Mouse (Mus musculus) ovary, postnatal 36 days (tissue): Measurements from ENCODE around the gene Coro2b.

Experiments used
- DNase-seq: peaks from one replicate; pipeline ENCODE4 v3.0.0; 2022; ENCODE audit warnings: low spot score, mixed read lengths

The Coro2b gene

GRCm38 (mm10) chr9:62437446-62437845 lies 99.4 kb downstream of the Coro2b start:
- peak; percentile 4 for DNase-seq

GRCm38 (mm10) chr9:62435613-62436318 lies 101.1 kb downstream of the Coro2b start:
- DNase-seq, result peak; percentile 56

GRCm38 (mm10) chr9:62432261-62433060 lies 104.4 kb downstream of the Coro2b start:
- DNase-seq, result peak; percentile 4

- DNase-seq, result no peak
These were observed 106.1 kb downstream of the Coro2b start for GRCm38 (mm10) chr9:62430741-62431140.

GRCm38 (mm10) chr9:62427010-62427409 lies 109.8 kb downstream of the Coro2b start:
- no peak for DNase-seq

GRCm38 (mm10) chr9:62426531-62426930 lies 110.3 kb downstream of the Coro2b start:
- no peak for DNase-seq

- DNase-seq, result no peak
These were observed 110.8 kb downstream of the Coro2b start for GRCm38 (mm10) chr9:62426021-62426420.

GRCm38 (mm10) chr9:62425265-62425664 lies 111.6 kb downstream of the Coro2b start:
- DNase-seq, result no peak

- no peak for DNase-seq
These were observed 113.0 kb downstream of the Coro2b start for GRCm38 (mm10) chr9:62423871-62424270.

GRCm38 (mm10) chr9:62422926-62423325 lies 113.9 kb downstream of the Coro2b start:
- no peak for DNase-seq

- no peak for DNase-seq
These were observed 114.9 kb downstream of the Coro2b start for GRCm38 (mm10) chr9:62421911-62422310.

- peak; percentile 84 for DNase-seq
These were observed 115.8 kb downstream of the Coro2b start for GRCm38 (mm10) chr9:62421027-62421426.

GRCm38 (mm10) chr9:62420261-62420917 lies 116.5 kb downstream of the Coro2b start:
- DNase-seq, result peak; percentile 52

GRCm38 (mm10) chr9:62418742-62419141 lies 118.1 kb downstream of the Coro2b start:
- no peak for DNase-seq

GRCm38 (mm10) chr9:62407357-62408146 lies 129.3 kb downstream of the Coro2b start:
- DNase-seq, result no peak

GRCm38 (mm10) chr9:62406423-62407013 lies 130.3 kb downstream of the Coro2b start:
- no peak for DNase-seq

GRCm38 (mm10) chr9:62401589-62401988 lies 135.3 kb downstream of the Coro2b start:
- no peak for DNase-seq

- DNase-seq, result no peak
These were observed 136.2 kb downstream of the Coro2b start for GRCm38 (mm10) chr9:62400531-62401170.

- DNase-seq, result no peak
These were observed 142.7 kb downstream of the Coro2b start for GRCm38 (mm10) chr9:62394163-62394562.

GRCm38 (mm10) chr9:62393531-62393930 lies 143.3 kb downstream of the Coro2b start:
- DNase-seq, result no peak

GRCm38 (mm10) chr9:62389735-62390134 lies 147.1 kb downstream of the Coro2b start:
- DNase-seq, result no peak
